Mouse (Mus musculus) embryonic fibroblast, embryonic 13.5 days (primary cell): Measurements from ENCODE around the gene Ncaph.

Source experiments
- CTCF ChIP-seq: IDR thresholded peaks from 2 replicates; pipeline ENCODE4 v1.5.1; 2011; ENCODE audit warnings: mild to moderate bottlenecking, control low read depth, low read length, moderate library complexity, borderline replicate concordance; ENCODE audit not compliant: insufficient read depth
- POLR2A ChIP-seq: IDR thresholded peaks from 2 replicates; pipeline ENCODE4 v1.6.1; 2011; ENCODE audit warnings: low read depth, mild to moderate bottlenecking, control low read depth, low read length, moderate library complexity

DNA sequence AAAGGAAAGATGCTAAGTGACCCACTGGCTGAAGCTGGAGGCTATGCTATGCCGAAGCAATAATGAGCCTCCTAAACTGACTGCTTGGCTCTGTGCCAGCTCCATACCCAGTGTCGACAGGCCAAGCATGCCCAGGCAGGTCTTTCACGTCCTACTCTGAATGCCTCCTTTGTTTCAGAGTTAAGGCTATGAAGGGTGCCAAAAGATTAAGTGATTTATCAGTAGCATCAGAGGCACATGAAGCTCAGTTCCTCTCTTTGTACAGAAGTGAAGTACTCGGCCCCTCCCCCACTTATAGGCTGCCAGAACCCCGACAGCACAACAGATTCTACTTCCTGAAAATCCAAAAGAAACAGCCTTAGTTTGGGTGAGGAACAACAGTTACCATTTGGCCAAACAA lies 3.2 kb upstream of the Ncaph start:
- TF ChIP-seq CTCF (no peak), POLR2A (no peak)
